Mouse (Mus musculus): Measurements from ENCODE around the gene Clic4.
"Not testable (repeated sequence)": the region's sequence is repeated elsewhere in the genome, so short reads cannot be mapped to it uniquely, and the experiment has no call there.

Clic4 gene

GRCm38 (mm10) chr4:135292477-135293089 is 20.0 kb upstream of the Clic4 start:
- peak in 1 of 2 experiments; percentile 19 for DNase-seq (ENCODE audit: low spot score in 2 of 2)

- no peak for DNase-seq (ENCODE audit: low spot score in 2 of 2)
These were observed 19.2 kb upstream of the Clic4 start for GRCm38 (mm10) chr4:135291841-135292240.

GRCm38 (mm10) chr4:135291199-135291598 is 18.6 kb upstream of the Clic4 start:
- no peak for DNase-seq (ENCODE audit: low spot score in 2 of 2)

- no peak for DNase-seq (ENCODE audit: low spot score in 2 of 2)
These were observed 15.4 kb upstream of the Clic4 start for GRCm38 (mm10) chr4:135287975-135288374.

DNA sequence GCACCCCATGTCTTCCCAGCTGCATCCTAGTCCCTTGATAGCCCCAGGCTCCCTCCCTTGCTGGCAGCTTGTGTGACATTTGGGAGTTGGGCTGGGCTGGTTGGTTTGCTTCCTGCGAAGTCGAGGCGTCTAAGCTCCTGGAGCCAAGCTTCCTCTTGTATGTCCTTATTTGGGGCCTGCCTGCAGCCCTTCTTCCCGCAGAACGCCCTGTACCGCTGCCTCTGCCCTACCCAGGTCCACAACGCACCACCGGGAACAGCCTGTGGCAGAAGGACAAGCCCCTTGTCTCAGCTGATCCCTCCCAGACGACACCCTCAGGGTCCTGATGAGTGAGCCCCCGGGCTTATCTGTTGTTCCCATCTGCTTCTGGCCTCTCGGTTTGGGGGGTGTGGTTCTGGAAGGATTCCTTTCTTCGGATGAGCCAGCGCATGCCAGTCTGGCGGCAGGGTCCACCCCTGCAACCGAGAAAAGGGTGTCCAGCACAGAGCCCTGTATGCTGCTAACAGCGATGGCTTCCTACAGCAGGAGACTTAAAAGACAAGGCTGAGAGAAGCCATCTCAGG is 14.3 kb upstream of the Clic4 start:
- no peak for DNase-seq (ENCODE audit: low spot score in 2 of 2)

DNA sequence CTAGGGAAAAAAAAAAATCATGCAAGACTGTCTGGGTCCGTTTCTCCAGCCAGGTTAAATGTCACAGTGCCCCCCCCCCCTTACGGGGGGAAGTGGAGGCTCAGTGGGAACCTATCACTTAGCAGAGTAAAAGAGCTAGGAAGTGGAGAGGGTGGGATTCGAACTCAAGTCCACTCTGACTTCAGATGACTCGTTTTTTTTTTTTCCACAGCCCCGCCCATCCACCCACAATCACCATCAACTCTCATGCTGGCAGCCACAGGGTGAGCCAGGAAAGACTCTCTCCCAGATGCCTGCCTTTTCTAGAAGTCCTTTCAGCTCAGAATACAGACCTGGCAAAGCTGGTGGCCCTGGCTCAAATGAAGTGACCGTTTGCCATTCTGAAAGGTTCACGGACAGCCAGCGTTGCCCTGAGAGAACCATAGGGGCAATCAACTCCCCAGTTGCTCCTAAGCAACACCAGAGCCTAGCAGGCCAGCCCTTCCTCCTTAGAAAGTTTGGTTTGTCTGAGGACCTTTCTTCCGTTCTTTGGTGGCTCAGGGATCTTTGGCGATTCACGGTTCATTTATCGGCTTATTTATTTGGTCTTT is 13.5 kb upstream of the Clic4 start:
- no peak for DNase-seq (ENCODE audit: low spot score in 2 of 2)

DNA sequence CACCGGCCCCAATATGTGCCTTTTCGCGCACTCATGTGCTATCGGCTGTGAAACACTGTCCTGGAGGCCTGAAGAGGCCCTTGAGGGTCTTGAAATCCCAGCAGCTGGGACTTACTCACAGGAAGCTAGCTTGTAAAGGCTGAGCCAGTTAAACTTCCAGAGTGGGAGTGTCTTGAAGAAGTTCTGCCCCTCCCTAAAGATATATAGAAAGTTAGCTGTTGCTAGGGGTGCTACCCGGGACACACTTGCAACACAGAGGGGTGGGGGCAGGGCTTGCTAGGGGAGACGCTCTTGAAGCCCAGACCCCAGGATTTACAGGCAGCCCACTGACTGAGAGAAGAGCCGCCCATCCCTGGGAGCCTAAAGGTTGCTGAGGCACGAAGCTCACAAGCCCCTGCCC is 12.8 kb upstream of the Clic4 start:
- no peak for DNase-seq (ENCODE audit: low spot score in 2 of 2)

DNA sequence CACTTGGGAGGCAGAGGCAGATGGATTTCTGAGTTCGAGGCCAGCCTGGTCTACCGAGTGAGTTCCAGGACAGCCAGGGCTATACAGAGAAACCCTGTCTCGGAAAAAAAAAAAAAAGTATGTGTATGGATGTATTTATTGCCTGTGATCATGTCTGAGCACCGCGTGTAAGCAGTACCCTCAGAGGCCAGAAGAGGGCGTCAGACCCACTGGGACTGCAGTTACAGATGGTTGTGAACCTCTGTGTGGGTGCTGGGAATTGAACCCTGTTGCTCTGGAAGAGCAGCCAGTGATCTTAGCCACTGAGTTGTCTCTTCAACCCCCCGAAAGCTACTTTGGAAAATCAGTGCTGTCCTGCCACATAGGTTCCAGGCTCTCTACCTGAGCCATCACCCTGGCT is 11.3 kb upstream of the Clic4 start:
- no peak for DNase-seq (ENCODE audit: low spot score in 2 of 2)

DNA sequence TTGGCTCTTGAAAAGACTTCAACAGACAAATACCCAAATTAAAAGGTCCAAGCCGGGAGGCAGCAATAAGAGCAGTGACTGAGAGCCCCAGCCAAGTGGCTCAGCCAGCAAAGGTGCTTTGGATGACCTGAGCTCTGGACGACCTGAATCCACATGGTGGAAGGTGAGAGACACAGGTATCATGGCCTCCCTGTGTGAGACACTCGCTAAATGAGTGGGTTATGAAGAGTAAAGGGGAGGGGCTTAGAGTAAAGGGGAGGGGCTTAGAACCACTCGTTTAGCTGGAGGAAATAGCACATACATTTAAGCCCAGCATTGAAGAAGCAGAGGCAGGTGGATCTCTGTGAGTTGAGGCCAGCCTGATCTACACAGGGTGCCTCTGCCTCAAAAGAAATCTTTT is 10.8 kb upstream of the Clic4 start:
- no peak for DNase-seq (ENCODE audit: low spot score in 2 of 2)

DNA sequence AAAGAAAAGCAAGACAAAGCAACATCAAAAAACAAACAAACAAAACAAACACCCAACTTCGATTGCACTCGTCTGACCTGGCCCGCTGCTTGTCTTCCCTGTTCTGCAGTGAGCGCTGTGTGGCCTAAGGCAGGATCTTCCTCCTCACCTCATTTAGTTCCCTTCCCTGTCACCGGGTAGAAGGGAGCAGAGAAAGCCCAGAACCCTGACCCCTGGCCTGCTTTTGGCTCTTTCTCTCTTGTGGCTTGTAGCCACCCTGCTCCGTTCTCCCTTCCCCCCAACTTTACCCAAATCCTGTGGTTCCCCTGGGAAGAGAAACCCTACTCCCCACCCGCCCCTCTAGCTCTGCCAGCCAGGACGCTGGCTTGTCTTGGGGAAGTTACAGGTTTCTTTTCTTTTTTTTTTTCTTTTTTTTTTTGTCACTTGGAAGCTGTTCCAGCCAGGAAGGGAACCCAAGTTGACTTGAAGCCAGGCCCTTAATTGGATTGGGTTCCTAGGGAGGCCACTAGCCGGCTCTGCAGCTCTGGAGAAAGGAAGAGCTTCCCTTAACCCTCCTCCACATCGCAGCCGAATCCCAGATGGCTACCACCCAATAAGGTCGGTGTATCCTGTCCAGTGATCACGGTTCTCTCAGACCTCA is 10.2 kb upstream of the Clic4 start:
- DNase-seq (ENCODE audit: low spot score in 2 of 2): no peak

- DNase-seq (ENCODE audit: low spot score in 2 of 2): not testable (repeated sequence)
These were observed 7.4 kb upstream of the Clic4 start for GRCm38 (mm10) chr4:135280016-135280415.

DNA sequence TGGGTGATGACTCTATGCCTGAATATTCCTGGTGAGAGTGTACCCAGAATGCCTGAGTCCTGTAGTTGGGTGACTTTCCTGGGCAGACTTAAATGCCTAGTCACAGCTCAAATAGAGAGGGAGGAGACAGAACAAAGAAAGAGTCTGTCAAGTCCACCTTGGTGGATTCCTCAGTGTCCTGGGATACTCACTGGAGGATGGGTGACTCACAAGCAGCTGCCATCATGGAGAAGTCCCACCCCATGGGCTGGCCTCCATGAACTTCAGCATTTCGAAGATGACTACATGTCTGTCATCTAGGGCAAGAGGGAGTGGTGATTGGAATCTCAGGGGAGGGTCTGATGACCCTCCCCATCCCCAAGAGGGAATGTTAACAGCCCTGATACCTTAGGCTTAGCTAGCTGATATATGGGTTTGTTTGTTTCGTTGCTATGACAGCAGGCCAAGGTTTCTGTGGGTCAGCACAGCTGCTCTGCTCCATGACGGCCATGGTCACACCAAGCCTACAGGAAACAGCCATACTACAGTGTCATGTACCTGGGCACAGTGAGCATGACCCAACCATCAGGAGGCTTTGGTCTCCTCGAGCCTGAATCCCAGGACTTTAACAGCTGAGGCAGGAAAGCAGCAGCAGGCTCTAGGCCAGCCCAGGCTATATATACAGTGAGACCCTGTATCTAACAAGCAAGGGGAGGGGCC is 4.2 kb upstream of the Clic4 start:
- DNase-seq (ENCODE audit: low spot score in 2 of 2): no peak

DNA sequence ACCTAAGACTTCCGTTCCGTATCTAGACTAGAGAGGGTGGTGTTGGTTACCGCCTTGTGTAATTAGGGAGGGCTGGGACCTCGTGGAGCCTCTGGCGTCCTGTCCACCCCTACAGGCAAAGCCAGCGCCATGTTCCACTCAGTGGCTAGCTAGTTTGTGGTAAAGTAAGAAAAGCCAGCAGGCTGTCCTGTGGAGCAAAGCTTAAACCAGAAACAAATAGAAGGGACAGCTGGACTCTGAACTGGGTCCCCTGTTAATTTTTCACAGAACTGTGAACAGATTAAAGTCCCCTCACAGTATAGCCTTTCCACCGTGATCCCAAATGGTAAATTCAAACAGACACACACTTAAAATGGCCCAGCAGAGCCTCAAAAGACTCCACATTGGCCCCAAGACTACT is 2.1 kb upstream of the Clic4 start:
- no peak for DNase-seq (ENCODE audit: low spot score in 2 of 2)

GRCm38 (mm10) chr4:135273307-135273682 is 681 bp upstream of the Clic4 start:
- DNase-seq (ENCODE audit: low spot score in 2 of 2): no peak

DNA sequence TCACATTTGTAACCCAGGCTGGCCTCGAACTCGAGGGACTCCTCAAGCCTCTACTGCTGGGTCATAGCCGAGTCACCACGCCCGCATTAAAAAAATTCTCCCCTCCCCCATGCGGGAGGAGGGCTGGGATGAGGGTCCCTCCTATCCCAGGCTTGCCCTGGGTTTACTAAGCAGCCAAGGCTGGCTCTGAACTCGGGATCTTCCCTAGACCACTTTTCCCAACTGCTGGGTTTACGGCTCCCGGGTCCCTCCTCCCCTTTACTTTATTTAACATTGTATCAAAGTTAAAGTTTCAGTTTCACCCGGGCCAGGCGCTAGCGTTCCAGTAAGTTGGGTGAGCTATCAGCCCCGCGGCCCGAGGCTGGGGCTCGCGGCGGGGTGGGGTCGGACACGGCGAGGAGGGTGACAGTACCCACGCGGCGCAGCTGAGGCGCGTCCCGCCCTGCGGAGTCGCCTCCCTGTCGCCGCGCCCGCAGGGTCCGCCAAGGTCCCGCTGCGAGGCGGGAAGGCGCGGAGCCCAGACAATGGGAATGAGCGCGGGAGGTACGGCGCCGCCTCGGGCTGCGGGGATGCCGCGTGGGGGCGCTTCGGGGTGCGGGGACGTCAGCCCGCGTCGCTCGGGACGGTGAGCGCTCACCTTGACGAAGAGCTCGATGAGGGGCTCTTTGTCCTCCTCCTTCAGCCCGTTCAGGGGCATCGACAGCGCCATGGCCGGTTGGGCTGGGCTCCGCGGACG is 565 bp downstream of the Clic4 start:
- DNase-seq (ENCODE audit: low spot score in 2 of 2): peak; percentile 32 to 60

DNA sequence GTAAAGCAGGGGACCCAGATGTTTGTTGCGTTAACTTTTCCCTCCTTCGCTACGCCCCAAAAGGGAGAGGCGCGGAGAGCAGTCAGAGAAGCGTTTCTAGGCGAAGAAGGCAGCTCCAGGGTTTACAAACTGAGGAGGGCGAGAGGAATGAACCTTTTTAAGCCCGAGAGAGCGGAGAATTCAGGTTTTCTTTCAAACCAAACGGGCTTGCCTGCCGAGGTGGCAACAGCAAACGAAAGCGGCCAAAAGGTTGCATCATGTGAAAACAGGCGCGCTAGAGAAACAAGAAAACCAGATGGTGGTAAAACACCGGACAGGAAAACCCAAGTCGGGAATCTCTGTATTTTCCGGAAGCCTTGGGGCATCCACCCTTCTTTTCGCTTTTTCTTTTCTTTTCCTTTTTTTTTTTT is 1.2 kb downstream of the Clic4 start:
- DNase-seq (ENCODE audit: low spot score in 2 of 2): no peak

DNA sequence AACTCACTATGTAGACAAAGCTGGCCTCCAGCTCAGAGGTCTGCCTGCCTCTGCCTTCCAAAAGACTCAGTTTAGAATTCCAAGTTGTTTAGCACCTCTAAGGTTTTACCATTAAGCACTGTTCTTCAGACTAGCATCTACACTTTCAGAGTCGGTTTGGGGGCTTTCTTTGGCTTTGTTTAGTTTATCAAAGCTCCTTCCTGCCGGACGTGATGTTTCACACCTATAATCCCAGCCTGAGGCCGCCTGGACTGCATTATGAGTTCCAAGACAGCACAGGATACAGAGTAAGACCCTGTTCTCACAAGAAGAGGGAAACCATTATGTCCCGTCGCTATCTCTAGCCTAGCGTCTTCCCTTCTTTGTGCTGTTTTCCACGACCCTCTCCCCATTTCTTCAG is 2.1 kb downstream of the Clic4 start:
- no peak for DNase-seq (ENCODE audit: low spot score in 2 of 2)

GRCm38 (mm10) chr4:135269656-135270341 is 2.8 kb downstream of the Clic4 start:
- peak in 1 of 2 experiments; percentile 19 for DNase-seq (ENCODE audit: low spot score in 2 of 2)

DNA sequence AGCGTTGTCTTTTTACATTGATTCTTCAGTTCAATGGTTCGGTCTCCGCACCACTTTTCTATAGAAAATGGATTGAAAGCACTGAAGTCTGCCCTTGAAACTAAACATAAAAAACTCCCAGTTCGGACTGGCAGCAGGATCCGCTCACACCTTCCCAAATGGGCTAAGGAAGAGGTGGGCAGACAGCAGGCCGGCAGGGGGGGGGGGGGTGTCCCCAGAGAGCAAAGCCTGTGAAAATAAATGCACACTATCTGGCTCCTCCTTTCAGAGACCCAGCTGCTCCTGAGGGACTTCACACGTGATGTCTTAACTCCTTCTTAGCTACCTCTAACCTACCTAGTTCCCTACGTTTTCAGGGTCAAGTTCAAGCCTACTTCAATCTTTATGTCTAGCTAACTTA is 5.1 kb downstream of the Clic4 start:
- DNase-seq (ENCODE audit: low spot score in 2 of 2): no peak

- no peak for DNase-seq (ENCODE audit: low spot score in 2 of 2)
These were observed 5.6 kb downstream of the Clic4 start for GRCm38 (mm10) chr4:135266987-135267386.

DNA sequence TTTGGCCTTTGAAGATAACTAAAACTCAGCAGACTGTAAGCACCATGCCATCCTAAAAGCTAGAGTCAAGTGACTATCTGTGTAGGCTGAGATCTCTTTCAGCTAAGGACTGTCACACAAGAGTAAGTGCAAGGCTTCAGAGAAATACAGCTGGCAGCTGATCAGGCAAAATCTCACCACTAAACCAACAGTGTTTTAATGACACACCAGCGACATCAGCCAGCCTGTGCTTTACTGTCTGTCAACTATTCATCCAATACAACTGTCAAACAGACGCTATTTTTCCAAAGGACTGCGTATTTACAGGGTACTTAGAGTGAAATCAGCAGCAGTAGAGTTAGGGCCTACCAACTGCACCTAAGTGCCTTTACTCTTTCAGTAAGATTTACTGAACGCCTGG is 12.2 kb downstream of the Clic4 start:
- no peak for DNase-seq (ENCODE audit: low spot score in 2 of 2)
